Mouse (Mus musculus): Measurements from ENCODE around the gene 1600014C23Rik.
A peak's percentile ranks its signal among the peaks of the same experiment; 100 is the strongest.

DNA sequence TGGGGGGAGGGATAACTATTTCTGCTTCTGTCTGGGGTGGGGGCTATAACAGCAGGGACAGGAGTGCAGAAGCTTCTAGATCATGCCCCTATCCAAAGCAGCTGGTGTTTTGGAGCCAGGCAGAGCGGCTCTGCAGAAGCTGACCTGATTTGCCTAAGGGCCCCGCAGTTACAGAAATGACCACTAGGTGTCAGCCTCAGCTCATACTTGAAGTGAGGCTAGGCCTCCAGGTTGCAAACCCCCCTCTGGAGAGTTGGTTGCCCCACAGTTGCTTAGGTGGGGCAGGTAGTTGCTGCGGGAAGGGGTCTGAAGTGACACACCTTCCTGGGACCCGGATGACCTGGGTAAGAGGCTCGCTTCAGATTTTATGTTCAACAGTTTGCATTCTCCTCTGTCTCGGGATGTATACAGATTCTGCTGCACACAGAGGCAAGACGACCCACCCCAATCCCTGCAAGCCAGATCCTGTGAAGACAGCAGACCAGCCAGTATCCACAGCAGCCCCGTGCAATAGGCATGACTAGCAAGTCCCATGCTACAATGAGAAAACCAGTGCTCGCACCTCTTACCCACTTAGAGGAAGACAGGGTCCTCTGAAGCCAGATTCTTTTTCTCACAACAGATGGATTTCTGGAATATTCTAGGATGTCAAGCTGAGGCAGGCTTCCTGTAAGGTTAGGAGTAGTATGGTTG lies 2.3 kb downstream of the 1600014C23Rik start:
- peak; percentile 96 for TF ChIP-seq CTCF (IDR thresholded peaks at IDR 0.05)
- no peak for TF ChIP-seq EP300 (IDR thresholded peaks at IDR 0.05)

All from lung, postnatal 0 days (tissue).